Mouse (Mus musculus) brain, embryonic 14.5 days (tissue): ENCODE results near the gene Sh3bp1. TPM values are rescaled to one million over a fixed set of nuclear protein-coding genes. Genes with fewer than 3 reads are reported as not detected.

Experiments
- DNase-seq: peaks from one replicate; pipeline ENCODE4 v3.0.0-alpha.2; 2011; ENCODE audit warnings: low read depth
- CTCF ChIP-seq: fragments of 200-500 bp; IDR thresholded peaks from 2 replicates; pipeline ENCODE4 v1.5.1; 2012; ENCODE audit warnings: inconsistent platforms, mild to moderate bottlenecking, moderate library complexity, borderline replicate concordance; ENCODE audit not compliant: insufficient read depth, insufficient read length; ENCODE audit errors: extremely low read depth
- POLR2A ChIP-seq: fragments of 200-500 bp; IDR thresholded peaks from 2 replicates; pipeline ENCODE4 v1.6.1; 2012; ENCODE audit warnings: mild to moderate bottlenecking, inconsistent platforms, borderline replicate concordance; ENCODE audit not compliant: poor library complexity, insufficient read depth, insufficient read length, severe bottlenecking; ENCODE audit errors: extremely low read depth
- polyA plus RNA-seq: library from polyadenylated mRNA; depleted of rRNA; stranded (reverse); fragments of >200 nt; gene quantifications from 2 replicates; pipeline ENCODE4 v1.2.3, GENCODE M21; 2012

Sh3bp1 gene
- polyA plus RNA-seq, 1 experiment: 14.3 TPM

DNA sequence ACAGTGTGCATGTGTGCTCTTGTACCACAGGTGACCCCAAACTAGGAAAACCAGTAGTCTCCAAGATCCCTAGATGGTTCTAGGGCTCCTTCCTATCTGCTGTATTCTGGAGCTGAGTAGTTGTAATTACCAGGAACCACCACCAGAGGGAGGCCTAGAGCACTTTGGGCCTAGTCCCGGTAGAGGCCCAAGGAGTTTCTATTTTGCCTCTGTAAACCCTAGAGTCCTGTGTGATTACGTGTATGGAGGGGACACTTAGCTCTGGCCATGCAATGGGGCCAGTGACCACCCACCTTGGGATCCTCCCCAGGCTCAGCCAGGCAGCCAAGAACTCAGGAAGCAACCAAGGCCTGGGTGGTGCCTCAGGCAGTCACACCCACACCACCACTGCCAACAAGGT lies 3.7 kb downstream of the Sh3bp1 start:
- no peak for TF ChIP-seq POLR2A
- peak; percentile 83; the same call in 1 of the 2 replicates for TF ChIP-seq CTCF
- DNase-seq: peak; percentile 79

GRCm38 (mm10) chr15:78908399-78908798 lies 8.8 kb downstream of the Sh3bp1 start:
- no peak for DNase-seq
- TF ChIP-seq POLR2A (no peak), CTCF (no peak)

- DNase-seq: no peak
- no peak for TF ChIP-seq CTCF
- TF ChIP-seq POLR2A: no peak
These were observed 9.4 kb downstream of the Sh3bp1 start for GRCm38 (mm10) chr15:78908982-78909381.

DNA sequence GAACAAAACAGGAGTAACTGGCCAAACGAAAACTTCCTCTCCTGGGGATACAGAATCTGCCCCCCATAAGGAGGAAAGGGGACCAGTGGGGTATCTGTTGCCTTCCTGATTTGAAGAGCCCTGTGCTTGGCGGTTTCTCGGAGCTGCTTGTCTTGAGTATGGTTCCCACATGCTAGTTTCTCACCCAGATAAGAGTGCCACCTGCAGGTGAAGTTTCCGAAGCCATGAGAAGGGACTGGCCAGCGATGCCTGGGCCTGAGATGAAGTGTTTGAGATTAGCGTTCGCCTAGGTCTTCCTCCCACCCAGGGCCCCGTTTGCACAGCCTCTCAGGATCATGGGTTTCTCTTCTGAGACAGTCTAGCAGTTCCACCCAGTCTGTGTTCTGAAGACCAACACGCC lies 12.5 kb downstream of the Sh3bp1 start:
- TF ChIP-seq CTCF: peak; percentile 58
- TF ChIP-seq POLR2A: no peak
- DNase-seq: peak; percentile 70

- peak; percentile 100 for DNase-seq
- no peak for TF ChIP-seq CTCF
- peak; percentile 95 for TF ChIP-seq POLR2A
These were observed 14.1 kb downstream of the Sh3bp1 start, which contains the start of gene Pdxp for GRCm38 (mm10) chr15:78913632-78914090. Pdxp (plus strand) TSS chr15:78913919.

DNA sequence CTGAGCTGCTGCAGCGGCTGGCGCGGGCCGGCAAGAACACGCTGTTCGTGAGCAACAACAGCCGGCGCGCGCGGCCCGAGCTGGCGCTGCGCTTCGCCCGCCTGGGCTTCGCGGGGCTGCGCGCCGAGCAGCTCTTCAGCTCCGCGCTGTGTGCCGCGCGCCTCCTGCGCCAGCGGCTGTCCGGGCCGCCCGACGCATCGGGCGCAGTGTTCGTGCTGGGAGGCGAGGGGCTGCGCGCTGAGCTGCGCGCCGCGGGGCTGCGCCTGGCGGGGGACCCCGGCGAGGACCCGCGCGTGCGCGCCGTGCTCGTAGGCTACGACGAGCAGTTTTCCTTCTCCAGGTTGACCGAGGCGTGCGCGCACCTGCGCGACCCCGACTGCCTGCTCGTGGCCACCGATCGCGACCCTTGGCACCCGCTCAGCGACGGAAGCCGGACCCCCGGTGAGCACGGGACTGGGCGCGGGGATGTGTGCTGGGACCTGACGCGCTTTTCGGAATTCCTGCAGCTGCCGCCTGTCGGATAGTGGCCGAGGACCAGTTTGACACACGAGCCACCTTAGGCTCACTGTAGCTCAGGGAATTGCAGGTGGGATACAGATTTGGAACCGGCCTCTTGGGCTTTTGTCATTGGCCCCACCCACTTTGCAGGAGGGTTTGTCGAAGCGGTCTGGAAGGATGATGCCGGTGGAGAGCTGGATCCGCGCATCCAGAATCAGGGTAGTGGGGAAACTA lies 14.7 kb downstream of the Sh3bp1 start:
- DNase-seq: no peak
- TF ChIP-seq POLR2A (no peak), CTCF (no peak)

DNA sequence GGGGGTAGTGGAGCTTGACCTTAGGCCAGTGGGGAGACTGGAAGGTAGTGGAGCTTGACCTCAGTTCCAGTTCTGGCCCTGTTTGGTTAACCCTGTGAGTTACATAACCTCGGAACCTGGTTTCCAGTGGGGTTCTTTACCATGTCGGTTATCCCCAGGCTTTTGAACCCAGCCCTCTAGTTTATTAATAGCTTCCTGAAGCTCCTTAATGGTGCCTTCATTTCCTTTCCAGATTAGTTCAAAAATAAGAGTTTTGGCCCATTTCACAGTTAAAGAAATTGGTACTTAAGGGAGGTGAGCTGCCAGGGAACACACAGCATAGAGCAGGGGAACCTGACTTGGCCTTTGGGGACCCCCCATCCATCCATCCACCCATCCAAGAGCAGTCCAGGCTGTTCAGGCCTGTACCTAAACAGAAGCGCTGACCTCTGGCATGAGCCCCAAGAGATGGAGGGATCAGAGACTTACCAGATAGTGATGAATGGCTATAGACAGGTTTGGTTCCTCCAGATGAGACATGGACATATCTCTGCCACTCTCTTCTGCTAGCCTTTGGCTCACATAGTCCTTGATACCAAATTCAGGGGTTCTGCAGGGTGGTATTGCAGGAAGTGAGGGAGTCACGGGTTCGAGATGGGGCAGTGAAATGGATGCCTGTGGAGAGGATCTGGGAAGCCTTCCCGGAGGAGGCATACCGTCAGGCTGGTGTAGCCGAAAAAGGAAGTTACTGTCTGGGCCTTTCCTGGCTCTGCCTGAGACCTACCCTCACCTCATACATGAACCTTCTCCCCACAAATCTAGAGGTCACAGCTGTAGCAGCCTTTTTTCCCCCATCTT lies 15.5 kb downstream of the Sh3bp1 start:
- no peak for TF ChIP-seq CTCF
- TF ChIP-seq POLR2A: no peak
- no peak for DNase-seq

- peak; percentile 90 for TF ChIP-seq CTCF
- no peak for TF ChIP-seq POLR2A
- DNase-seq: peak; percentile 94
These were observed 16.1 kb downstream of the Sh3bp1 start for GRCm38 (mm10) chr15:78915660-78916017.

DNA sequence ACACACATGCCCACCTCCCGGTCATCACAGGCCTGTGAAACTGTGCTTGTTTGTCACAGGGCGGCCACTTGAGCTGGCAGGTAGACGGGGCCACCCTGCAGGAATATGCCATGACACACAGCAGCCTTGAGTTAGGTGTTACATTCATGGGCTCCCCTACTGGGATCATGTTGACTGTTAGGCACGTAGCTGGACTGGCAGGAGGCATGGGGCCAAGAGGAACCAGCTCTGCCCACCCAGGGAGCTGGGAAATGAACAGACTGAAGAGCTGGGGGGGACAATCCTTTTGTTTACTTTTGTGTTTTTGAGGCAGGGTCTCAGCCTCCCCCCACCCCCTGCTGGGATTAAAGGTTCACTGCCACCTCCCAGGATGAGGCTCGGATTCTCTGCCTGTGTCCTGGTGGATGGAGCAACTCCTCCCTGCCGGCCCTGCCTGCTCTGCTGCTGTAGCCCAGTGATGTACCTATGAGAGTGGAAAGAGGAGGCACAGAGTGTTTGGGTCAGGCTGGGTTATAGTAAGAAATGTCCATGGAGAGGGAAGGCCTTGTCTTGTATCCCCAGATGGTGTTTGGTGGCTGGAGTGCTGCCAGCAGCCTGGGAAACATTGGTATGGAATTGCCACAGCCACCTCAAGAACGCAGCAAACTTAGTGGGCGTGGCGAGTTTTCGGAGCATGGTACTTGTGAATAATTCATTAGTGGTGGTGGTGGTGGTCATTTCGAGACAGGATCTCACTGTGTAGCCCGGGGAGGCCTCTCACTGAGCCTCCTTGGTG lies 16.7 kb downstream of the Sh3bp1 start:
- TF ChIP-seq CTCF (no peak), POLR2A (no peak)
- peak; percentile 79 for DNase-seq

- no peak for TF ChIP-seq POLR2A
- TF ChIP-seq CTCF: no peak
- DNase-seq: no peak
These were observed 18.6 kb downstream of the Sh3bp1 start for GRCm38 (mm10) chr15:78918126-78918525.

- TF ChIP-seq CTCF (no peak), POLR2A (no peak)
These were observed 20.3 kb downstream of the Sh3bp1 start for GRCm38 (mm10) chr15:78919914-78920313.

More at GRCm38 (mm10) chr15:78919914-78920313, 20.3 kb downstream of the Sh3bp1 start:
- DNase-seq: no peak
